Mouse (Mus musculus) inflammation-experienced regulatory T-cells, adult 6 months (primary cell): ENCODE measurements around the gene Cacna1a. TPM values are rescaled to one million over a fixed set of nuclear protein-coding genes. Genes with fewer than 3 reads are reported as not detected.

Experiments
- ATAC-seq: one replicate; pipeline ENCODE4 v1.8.0; 2017
- polyA plus RNA-seq, 3 experiments: library from polyadenylated mRNA; unstranded; fragments of 100-300 nt; shearing (Covaris generic); gene quantifications; one replicate each; pipeline ENCODE4 v1.2.1; 2017

The Cacna1a gene
- polyA plus RNA-seq, 3 experiments from 2014 or later = 3.4 to 8.2 (median 8.2) TPM

DNA sequence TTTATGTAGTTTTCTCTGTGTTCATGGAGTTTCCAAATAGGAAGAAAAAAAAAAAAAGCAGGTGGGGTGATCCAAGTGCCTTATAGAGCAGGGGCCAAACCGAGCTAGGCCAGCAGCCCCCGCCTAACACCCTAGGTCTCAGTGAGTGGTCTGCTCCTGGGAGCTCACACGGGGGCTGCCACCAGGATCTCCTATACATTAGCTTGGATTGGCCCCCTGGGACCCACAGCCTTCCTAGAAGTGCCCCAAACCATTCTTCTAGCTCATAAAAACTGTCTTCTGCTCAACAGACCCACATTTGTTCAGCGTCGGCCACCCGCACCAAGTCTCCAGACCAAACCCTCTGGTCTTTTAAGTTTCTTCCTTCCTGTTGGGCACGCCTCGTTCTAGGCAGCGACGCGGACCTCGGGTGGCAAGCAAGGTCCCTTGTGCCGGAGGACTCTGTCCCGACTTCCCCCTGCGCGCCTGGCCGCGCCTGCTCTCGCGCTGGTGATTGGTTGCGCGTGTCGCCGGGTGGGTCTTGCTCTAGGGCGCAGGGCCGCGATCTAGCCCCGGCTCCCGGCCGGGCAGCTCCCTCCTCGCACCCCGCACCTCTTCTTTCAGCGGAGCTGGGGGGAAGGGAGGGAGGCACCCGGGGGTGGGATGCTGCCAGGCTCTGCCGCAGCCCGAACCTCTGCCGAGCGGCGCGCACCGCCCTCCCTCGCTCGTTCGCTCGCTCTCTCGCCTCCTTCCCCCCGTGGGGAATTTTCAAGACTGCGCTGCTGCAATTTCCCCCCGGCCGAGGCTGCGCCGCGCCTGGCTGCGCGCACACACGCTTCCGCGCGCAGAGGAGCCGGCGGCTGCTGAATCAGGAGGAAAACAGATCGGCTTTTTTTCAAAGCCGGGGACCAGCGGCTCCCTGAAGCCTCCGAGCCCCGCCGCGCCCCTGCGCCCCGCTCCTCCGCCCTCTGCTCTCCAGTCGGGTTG is 25.9 kb downstream of the Cacna1a start:
- no peak for ATAC-seq

DNA sequence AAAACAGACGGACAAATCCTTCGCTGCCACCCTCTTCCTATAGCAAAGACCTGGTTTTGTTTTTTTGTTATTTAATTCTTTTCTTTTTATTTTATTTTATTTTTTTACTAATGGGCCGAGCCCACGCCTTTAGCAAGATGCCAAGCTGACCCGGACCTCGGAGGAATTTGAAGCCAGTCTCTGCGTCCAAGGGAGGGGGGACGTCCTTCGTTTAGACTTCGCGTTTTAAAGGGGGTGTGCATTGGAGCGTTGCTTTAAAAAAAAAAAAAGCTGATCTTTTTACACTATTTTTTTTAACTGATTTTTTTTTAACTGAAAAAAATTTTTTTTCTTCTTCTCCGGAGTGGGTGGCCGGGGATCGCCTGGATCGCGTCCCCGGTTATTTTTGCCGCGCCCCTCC is 26.7 kb downstream of the Cacna1a start:
- no peak for ATAC-seq

DNA sequence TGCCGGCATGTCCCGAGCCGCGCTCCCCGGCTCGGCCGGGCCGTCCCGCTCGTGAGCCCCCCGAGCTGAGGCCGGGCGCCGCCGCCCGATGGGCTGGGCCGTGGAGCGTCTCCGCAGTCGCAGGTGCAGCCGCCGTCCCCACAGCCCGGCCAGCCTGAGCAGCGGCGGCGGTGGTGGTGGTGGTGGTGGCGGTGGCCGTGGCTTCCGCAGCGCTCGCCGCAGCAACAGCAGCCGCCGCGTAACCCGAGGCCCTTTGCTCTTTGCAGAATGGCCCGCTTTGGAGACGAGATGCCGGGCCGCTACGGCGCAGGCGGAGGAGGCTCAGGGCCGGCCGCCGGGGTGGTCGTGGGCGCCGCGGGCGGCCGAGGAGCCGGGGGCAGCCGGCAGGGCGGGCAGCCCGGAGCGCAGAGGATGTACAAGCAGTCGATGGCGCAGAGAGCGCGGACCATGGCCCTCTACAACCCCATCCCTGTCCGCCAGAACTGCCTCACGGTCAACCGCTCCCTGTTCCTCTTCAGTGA is 27.2 kb downstream of the Cacna1a start:
- no peak for ATAC-seq

DNA sequence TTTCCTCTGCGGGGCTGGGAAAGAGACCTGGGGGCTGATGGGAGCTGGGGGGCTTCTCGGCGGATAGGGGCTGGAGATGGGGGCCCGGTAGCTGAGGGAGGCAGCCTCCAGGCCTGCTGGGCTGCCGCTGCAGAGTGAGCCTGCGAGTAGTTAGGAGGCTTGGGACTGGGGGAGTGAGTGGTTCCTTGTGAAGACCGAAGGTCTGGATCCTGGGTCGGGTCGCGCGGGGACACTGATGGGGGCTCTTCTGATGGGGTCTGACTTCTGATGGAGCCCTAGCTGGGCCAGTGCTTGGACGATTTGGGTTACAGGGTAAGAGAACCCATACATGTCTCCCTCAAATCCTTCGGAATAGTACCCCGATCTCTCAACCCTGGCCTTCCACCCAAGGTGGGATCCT is 27.8 kb downstream of the Cacna1a start:
- no peak for ATAC-seq

DNA sequence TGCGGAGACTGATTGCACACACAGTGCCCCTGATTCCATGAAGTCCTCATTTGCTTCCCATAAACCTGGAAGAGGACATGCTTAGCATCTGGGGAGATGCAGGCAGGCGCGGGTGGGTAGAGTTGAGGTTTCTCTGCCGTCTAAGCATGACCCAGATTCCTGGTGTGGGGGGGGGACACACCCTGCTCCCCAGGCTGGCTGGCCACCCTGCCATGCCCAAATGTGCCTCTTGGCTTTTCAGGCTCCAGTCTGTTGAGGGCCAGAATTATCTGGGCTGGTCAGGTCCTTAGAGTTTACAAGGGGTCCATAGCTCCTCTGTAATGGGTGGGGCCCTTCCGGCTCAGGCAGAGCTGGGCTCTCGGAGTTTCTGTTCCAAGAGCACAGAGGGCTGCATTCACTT is 28.7 kb downstream of the Cacna1a start:
- no peak for ATAC-seq

DNA sequence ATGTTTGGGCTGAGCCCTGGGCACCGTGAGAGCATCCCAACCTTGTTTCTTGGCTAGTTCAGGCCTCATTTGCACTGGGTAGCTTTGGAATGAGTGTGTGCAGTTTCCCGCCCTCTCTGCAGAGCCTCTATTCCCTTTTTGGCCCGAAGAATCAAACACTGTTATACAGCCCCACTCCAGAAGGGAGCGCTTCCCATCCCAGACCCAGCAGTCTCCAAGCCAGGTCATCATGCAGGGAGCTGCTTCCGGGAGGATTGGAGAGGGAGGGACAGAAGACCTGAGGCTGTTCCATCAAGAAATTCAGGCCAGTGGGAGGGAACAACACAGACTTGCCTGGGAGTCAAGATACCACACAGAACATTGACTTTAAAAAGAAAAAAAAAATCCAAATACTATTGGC is 29.6 kb downstream of the Cacna1a start:
- no peak for ATAC-seq

DNA sequence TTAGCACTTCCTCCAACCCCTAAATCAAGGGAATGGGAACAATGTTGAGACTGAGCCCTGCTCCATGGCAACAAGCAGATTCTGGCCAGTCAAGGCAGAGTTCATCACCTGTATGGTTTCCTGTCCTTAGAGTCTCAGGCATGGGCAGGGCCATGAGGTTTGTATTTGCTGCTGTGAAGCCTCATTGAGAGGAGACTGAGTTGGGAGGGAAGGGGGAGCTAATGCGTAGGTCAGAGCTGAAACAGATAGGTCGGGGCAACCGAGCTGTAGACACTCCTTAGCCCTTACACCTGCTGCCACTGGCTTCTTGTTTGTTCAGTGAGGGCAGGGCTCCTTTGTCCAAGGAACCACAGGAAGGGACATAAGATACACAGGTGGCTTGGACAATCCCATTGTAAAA is 36.2 kb downstream of the Cacna1a start:
- ATAC-seq = no peak

DNA sequence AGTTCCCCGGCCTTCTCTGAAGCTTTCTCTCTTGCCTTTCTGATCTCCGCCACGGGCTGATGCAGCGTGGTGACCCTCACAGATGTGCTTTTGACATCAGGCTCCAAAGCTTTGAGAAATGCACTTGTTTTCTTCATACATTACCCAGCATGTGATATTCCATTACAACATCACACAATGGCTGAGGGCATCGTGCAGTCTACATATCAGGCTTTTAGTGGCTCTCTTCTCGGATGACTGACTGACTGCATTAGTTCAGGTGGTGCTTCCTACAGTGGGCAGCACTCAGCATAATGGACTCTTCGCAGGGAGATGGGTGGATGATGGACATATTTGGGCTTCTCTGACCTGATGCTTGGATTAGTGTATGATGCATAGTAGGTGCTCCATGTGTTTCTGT is 37.8 kb downstream of the Cacna1a start:
- ATAC-seq = no peak

DNA sequence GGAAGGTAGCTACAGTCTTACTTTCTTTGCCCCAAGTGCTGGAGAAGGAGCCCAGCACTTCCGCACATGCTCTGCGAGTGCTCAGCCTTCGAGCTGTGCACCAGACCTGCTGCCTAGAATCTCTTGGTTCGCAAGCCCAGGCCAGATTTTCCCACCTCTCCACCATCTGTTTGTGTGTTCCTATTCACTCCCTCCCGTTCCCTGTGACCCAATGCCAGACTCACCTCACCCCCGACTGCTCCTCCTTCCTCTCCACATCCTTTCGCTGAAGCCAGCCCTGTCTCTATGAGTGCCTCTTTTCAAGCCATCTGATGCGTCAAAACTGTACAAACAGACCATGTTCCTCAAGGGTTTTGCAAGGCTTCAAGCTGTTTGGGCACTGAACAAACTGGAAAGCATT is 38.3 kb downstream of the Cacna1a start:
- ATAC-seq = no peak

DNA sequence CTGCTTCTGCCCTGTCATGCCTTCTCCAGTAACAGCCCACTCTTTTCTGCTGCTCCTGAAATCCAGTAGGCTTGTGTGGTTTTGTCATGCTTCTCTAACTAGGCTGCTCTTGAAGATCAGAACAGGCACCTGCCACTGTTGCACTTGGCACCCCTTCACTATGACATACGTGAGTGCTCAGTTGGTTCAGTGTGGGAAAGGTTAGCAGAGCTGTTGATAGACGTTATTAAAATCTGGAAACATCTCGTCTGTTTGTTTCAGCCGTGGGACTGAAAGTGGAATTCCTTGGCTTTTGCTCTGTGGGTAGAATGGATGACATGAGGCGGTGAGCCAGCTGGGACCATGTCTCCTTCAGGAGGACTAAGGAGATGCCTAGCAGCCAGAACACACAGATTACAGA is 39.8 kb downstream of the Cacna1a start:
- ATAC-seq = no peak

DNA sequence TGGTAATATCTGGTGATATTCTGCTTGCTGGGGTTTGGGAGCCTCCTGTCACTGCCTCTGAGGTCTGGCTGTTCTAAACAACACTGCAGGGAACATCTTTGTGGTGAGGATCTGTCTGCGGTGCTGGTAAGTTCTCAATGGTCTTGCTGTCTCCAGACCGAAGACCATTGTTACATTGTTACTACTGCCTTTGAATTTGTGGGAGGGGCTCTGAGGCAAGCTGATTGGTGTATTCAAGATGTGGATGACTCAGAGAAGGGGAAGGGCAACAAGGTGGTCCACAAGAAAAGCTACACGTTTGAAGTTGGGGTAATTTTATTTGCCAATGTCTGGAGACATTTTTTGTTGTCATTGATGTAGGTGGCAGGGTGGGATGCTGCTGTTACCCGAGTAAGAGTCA is 40.8 kb downstream of the Cacna1a start:
- no peak for ATAC-seq

DNA sequence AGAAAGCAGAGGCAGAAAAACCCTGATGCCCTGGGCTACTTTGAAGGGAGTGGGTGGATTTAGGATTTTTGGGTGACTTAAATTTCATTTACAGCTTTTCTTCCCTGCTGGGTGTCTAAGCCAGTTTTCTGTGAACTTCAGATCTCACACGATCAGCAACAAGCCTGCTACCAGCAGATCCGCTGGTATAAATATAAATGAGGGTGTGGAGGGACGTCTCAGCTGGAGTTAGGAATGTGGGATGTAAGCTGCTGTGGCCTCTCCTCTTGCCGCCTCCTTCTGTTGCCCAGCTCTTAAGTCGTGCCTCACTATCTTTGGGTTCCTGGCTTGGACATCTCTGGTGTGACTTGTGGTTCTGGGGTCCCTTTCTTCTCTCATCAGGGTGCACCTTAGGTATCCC is 41.3 kb downstream of the Cacna1a start:
- no peak for ATAC-seq

DNA sequence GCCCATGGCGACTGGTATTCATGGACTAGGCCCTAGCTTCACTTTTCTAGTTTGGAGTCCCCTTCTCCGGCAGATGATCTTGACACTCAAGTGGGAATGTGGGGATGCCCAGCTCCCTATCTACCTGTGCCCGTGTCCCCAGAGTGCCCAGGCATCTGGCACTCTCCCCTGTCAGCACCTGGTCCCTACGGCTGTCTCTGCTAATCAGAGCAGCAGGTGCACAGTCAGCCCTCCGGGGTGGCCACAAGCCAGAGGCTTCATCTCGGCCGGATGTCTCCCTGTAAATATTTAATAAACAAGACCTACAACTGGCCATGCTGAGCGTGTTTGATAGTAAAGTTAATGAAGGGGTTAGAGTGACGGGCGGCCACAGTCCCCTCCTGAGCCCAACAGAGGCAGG is 47.1 kb downstream of the Cacna1a start:
- ATAC-seq = no peak

DNA sequence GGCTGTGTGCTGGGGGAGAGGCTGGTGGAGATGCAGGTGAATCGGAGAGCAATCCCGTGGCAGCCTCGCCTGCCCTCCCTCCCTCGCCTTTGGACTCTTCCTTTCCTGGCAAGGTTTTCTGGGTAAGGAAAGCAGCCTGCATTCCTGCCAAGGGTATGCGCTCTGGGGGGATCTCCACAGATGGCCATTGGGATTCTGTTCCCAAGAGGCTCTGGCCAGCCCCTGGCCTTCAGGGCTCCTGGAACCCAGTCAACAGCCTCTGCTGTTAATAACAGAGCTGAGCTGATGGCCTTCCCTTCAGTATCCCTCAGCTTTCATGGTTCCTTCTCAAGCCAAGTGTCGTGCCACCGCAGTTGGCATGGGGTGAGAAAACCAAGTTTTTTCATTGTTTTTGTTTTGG is 51.6 kb downstream of the Cacna1a start:
- no peak for ATAC-seq

DNA sequence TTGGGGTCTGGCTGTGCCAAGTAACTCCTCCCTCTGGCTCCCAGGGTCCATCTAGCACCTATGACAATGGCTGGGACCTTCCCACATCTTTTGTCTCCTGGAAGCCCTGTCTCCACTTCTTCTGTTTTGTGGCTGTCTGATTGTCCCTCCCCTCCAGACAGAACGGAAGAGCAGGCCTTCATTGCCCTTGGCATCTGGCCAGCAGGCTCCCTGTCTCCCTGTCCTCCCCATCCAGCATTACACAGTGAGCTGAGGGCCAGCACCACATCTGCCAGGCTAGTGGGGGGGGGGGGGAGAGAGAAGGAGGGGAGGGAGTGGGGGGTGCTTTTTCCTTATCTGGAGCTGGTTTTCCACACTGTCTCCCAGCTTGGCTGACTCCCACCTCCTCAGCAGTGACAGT is 53.8 kb downstream of the Cacna1a start:
- ATAC-seq = no peak

DNA sequence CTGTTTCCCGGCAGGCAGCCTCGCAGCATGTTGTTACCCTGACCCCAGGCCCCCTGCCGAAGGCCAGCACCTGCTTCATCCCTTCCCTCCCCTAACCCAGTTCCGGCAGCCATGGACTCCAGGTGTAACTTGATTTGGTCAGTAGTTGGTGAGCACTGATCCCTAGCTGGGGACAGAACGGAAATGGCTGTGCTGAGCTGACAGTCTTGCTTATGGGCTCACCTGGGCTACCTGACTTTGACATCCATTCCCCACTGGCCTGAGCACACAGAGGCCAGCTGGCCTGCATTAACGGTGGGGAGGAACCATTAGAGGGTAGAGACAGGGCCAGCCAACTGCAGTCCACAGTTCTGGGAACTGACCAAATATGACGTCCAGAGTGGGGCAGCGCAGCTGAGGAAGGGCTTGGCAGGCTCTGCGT is 58.3 kb downstream of the Cacna1a start:
- no peak for ATAC-seq

DNA sequence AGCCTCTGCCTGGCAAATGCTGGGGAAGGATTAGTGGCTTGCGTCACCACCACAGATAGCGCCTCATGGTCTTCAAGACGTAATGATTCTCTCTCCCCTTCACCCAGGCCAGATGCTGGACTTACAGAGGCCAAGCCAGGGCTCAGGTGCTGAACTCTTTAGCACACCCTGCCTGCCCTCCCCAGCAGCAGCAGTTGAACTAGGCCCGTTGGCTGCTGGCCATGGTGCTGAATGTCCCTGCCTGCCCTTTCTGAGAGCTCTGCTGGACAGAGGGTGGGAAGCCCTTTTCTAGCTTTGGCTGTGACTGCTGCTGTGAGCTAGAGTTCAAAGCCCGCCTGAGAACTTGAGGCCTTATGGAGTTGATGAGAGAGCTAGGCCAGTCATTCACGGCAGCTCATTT is 66.3 kb downstream of the Cacna1a start:
- no peak for ATAC-seq

DNA sequence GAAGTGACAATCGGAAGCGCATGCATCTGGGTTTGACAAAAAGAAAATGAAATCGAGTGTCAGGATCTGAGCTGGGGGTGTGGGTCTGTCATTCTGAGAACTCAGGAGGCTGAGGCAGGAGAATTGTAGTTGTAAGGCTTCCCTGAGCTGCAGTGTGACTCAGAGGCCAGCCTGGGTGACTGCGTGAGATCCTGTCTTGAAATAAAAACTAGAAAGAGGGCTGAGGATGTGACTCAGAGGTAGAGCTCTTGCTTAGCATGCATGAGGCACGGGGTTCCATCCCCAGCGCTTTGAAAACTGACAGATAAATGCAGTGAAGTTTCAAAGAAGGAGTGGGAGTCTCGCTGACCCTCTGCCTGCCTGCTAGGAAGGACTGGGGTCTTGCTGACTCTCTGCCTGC is 70.6 kb downstream of the Cacna1a start:
- ATAC-seq = no peak

DNA sequence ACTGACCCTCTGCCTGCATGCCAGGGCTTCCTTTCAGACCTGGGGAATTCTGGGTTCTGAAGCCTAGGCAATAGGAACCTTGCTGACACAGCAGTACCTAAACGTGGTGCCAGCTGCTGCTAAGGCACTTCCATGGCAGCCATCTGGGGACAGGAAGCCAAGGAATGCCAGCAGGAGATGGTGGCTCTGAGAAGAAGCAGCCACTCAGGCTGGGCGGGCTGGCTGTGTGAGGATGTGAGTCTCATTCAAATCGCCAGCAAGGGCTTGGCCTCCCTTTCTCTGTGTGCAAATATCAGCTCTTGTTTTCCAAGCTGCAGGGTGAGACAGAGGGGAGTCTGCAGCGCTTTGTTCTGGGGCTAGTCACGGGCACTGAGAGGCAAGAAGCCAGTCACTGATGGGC is 71.0 kb downstream of the Cacna1a start:
- ATAC-seq = no peak

DNA sequence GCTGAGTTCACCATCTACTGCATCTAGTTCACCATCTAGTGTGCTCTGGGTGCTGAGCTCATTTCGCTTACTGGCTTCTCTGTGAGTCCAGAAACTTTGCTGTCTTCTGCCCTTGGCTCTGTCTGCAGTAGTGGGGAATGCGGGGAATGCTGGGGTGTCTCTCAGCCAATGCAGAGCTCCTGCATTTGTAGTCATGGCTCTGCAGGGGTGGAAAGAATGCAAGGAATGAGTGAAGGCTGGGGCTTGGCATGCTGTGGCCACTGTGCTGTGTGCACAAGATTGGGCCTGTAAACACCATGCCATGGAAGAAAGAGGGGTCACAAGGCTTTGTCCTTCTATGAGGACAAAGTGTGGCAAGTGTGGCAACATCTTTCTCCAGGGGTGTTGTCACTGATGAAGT is 72.5 kb downstream of the Cacna1a start:
- ATAC-seq = no peak

DNA sequence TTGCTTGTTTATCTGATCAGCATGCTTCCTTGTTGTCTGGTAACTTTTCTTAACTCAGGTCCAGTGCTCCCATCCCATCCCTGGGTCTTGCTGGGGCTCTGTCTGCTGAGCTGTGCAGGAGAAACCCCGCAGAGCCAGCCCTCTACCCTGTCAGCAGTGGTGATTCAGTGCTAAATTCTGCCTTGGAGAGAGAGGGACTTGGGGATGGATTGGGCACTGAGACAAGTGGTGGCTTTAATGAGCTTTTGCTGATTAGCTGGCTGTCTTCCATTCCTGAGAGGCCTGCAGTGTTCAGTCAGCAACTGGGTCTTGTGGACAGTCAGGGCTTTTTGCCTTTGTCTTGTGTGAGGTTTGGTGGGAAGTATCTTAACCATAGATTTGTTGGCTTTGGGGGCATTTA is 78.7 kb downstream of the Cacna1a start:
- ATAC-seq = no peak

DNA sequence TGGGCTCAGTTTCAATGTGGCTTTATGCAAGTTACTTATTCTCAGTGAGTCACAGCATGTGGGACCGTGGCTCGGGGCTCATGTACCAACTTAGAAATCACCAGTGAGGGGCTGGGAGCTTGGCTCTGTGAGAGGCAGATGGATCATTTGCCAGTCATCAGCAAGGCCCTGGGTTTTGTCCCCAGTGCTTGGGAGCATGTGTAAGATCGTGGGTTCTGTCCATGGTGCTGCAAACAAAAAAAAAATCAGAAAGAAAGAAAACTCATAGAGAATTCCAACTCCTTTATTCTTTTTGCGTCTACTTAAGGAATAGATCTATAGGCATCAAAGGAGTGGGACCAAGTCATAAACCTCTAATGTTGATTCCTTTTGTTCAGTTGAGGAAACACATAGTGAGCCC is 80.8 kb downstream of the Cacna1a start:
- no peak for ATAC-seq

DNA sequence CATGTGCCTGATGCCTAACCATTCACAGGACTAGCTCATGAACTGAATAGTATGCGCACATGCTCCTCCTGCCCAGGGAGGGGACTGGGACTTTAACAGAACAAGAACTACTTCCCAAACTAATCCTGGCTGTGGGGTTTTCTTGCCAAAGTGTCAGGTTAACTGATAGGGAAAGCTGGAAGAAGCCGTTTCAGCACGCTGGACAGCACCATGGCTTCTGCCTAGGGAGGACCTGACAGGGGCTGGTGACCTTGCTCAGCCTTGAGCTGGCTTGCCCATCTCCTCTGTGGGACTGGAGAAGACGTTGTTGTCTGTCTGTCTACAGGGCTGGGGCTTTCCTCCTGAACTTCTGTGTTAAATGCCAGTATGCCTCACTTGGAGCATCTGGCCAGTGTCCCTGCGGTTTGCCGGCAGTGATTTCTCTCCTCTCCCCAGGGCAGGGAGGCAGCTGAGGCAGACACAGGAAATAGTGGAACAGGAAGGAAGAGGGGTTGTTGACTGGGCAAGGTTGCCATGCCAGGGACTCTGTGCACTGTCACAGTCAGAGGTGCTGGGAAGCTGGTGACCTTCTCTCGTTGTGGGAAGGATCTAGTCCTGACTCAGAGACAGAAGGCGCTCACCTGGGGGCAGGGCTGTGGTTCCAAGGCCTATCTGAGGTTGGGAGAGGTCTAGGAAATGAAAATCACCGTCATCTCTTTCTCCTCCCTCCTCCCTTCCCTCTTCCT is 83.2 kb downstream of the Cacna1a start:
- no peak for ATAC-seq

DNA sequence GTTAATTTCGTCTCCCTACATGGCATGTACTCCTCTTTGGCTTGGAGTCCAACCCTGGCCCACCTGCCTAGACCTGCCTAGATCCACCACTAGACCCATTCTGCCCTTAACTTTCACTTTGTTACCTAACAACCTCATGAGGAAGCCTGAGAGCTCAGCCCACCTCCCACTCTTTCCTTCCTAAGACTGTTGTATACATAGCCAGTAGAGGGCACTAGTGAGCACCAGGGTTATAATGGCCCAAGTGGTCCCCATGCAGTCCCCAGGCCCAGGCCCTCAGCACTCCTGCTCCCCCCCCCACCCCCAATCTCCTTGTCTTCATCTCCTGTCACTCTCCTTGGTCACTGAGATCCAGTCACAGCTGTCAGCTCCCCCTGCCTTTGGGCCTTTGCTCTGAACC is 86.2 kb downstream of the Cacna1a start:
- ATAC-seq = no peak
